Mouse (Mus musculus): ENCODE results near the gene Itih1. TPM values are rescaled to one million over a fixed set of nuclear protein-coding genes. Genes with fewer than 3 reads are reported as not detected.

The Itih1 gene
- polyA plus RNA-seq, 1 experiment: 0.55 TPM

- no peak overlapping the region for H3K4me3 ChIP-seq (ENCODE audit: insufficient read depth, low read depth, low read length)
- no peak overlapping the region for H3K27ac ChIP-seq (replicated peaks; ENCODE audit: low read depth, low read length)
- H3K4me1 ChIP-seq (ENCODE audit: control insufficient read depth, insufficient read depth, insufficient read length, low read length): peaks cover 10% of the 10 kb centered on the region
These were observed 20.9 kb downstream of the Itih1 start for GRCm38 (mm10) chr14:30922053-30922670.

GRCm38 (mm10) chr14:30916516-30916915 is 26.6 kb downstream of the Itih1 start:
- H3K4me3 ChIP-seq (ENCODE audit: insufficient read depth, low read depth, low read length): no peak overlapping the region
- peaks cover 5% of the 10 kb centered on the region for H3K4me1 ChIP-seq (ENCODE audit: control insufficient read depth, insufficient read depth, insufficient read length, low read length)
- H3K27ac ChIP-seq (replicated peaks; ENCODE audit: low read depth, low read length): no peak overlapping the region

GRCm38 (mm10) chr14:30913404-30913803 is 29.7 kb downstream of the Itih1 start:
- Histone ChIP-seq H3K4me3 (ENCODE audit: insufficient read depth, low read depth, low read length) (no peak overlapping the region), H3K27ac (replicated peaks; ENCODE audit: low read depth, low read length) (no peak overlapping the region), H3K4me1 (ENCODE audit: control insufficient read depth, insufficient read depth, insufficient read length, low read length) (no peaks in the 10 kb centered on the region)

- no peaks in the 10 kb centered on the region for H3K4me1 ChIP-seq (ENCODE audit: control insufficient read depth, insufficient read depth, insufficient read length, low read length)
- no peak overlapping the region for H3K4me3 ChIP-seq (ENCODE audit: insufficient read depth, low read depth, low read length)
- H3K27ac ChIP-seq (replicated peaks; ENCODE audit: low read depth, low read length): no peak overlapping the region
These were observed 30.4 kb downstream of the Itih1 start for GRCm38 (mm10) chr14:30912641-30913040.

- Histone ChIP-seq H3K27ac (replicated peaks; ENCODE audit: low read depth, low read length) (no peak overlapping the region), H3K4me1 (ENCODE audit: control insufficient read depth, insufficient read depth, insufficient read length, low read length) (no peaks in the 10 kb centered on the region), H3K4me3 (ENCODE audit: insufficient read depth, low read depth, low read length) (no peak overlapping the region)
These were observed 31.9 kb downstream of the Itih1 start for GRCm38 (mm10) chr14:30911141-30911540.

- H3K27ac ChIP-seq (replicated peaks; ENCODE audit: low read depth, low read length): no peak overlapping the region
- no peak overlapping the region for H3K4me3 ChIP-seq (ENCODE audit: insufficient read depth, low read depth, low read length)
- H3K4me1 ChIP-seq (ENCODE audit: control insufficient read depth, insufficient read depth, insufficient read length, low read length): peaks cover 4% of the 10 kb centered on the region; the same call in 1 of the 2 replicates
These were observed 35.2 kb downstream of the Itih1 start for GRCm38 (mm10) chr14:30907814-30908265.

- Histone ChIP-seq H3K4me3 (ENCODE audit: insufficient read depth, low read depth, low read length) (no peak overlapping the region), H3K4me1 (ENCODE audit: control insufficient read depth, insufficient read depth, insufficient read length, low read length) (peaks cover 4% of the 10 kb centered on the region; the same call in 1 of the 2 replicates), H3K27ac (replicated peaks; ENCODE audit: low read depth, low read length) (no peak overlapping the region)
These were observed 37.1 kb downstream of the Itih1 start for GRCm38 (mm10) chr14:30906001-30906400.

GRCm38 (mm10) chr14:30904307-30904706 is 38.8 kb downstream of the Itih1 start:
- Histone ChIP-seq H3K4me3 (ENCODE audit: insufficient read depth, low read depth, low read length) (no peak overlapping the region), H3K27ac (replicated peaks; ENCODE audit: low read depth, low read length) (no peak overlapping the region), H3K4me1 (ENCODE audit: control insufficient read depth, insufficient read depth, insufficient read length, low read length) (peaks cover 4% of the 10 kb centered on the region; the same call in 1 of the 2 replicates)

GRCm38 (mm10) chr14:30903036-30903435 is 40.1 kb downstream of the Itih1 start:
- Histone ChIP-seq H3K4me1 (ENCODE audit: control insufficient read depth, insufficient read depth, insufficient read length, low read length) (peaks cover 4% of the 10 kb centered on the region; the same call in 1 of the 2 replicates), H3K27ac (replicated peaks; ENCODE audit: low read depth, low read length) (no peak overlapping the region), H3K4me3 (ENCODE audit: insufficient read depth, low read depth, low read length) (no peak overlapping the region)

- H3K27ac ChIP-seq (replicated peaks; ENCODE audit: low read depth, low read length): no peak overlapping the region
- peaks cover 4% of the 10 kb centered on the region; the same call in 1 of the 2 replicates for H3K4me1 ChIP-seq (ENCODE audit: control insufficient read depth, insufficient read depth, insufficient read length, low read length)
- no peak overlapping the region for H3K4me3 ChIP-seq (ENCODE audit: insufficient read depth, low read depth, low read length)
These were observed 40.5 kb downstream of the Itih1 start for GRCm38 (mm10) chr14:30902628-30903027.

GRCm38 (mm10) chr14:30899972-30900371 is 43.1 kb downstream of the Itih1 start:
- Histone ChIP-seq H3K4me3 (ENCODE audit: insufficient read depth, low read depth, low read length) (no peak overlapping the region), H3K4me1 (ENCODE audit: control insufficient read depth, insufficient read depth, insufficient read length, low read length) (peaks cover 4% of the 10 kb centered on the region; the same call in 1 of the 2 replicates), H3K27ac (replicated peaks; ENCODE audit: low read depth, low read length) (no peak overlapping the region)

- Histone ChIP-seq H3K4me3 (ENCODE audit: insufficient read depth, low read depth, low read length) (no peak overlapping the region), H3K27ac (replicated peaks; ENCODE audit: low read depth, low read length) (no peak overlapping the region), H3K4me1 (ENCODE audit: control insufficient read depth, insufficient read depth, insufficient read length, low read length) (no peaks in the 10 kb centered on the region)
These were observed 54.8 kb downstream of the Itih1 start for GRCm38 (mm10) chr14:30888271-30888732.

- Histone ChIP-seq H3K27ac (replicated peaks; ENCODE audit: low read depth, low read length) (no peak within 1 kb of the TSS), H3K4me3 (ENCODE audit: insufficient read depth, low read depth, low read length) (no peak within 1 kb of the TSS), H3K4me1 (ENCODE audit: control insufficient read depth, insufficient read depth, insufficient read length, low read length) (no peaks in the 10 kb centered on the region)
These were observed 56.9 kb downstream of the Itih1 start, which contains the start of gene Itih4 for GRCm38 (mm10) chr14:30886204-30886603. Itih4 (plus strand) TSS chr14:30886476.

- Histone ChIP-seq H3K4me3 (ENCODE audit: insufficient read depth, low read depth, low read length) (no peak overlapping the region), H3K27ac (replicated peaks; ENCODE audit: low read depth, low read length) (no peak overlapping the region)
These were observed 57.8 kb downstream of the Itih1 start for GRCm38 (mm10) chr14:30885298-30885697.

GRCm38 (mm10) chr14:30881718-30882108 is 61.4 kb downstream of the Itih1 start:
- H3K4me1 ChIP-seq (ENCODE audit: control insufficient read depth, insufficient read depth, insufficient read length, low read length): peaks cover 15% of the 10 kb centered on the region
- H3K27ac ChIP-seq (replicated peaks; ENCODE audit: low read depth, low read length): no peak overlapping the region
- H3K4me3 ChIP-seq (ENCODE audit: insufficient read depth, low read depth, low read length): no peak overlapping the region

More at GRCm38 (mm10) chr14:30885298-30885697, 57.8 kb downstream of the Itih1 start:
- no peaks in the 10 kb centered on the region for H3K4me1 ChIP-seq (ENCODE audit: control insufficient read depth, insufficient read depth, insufficient read length, low read length)
